Mouse (Mus musculus): ENCODE results near the gene Tmem253.

DNA sequence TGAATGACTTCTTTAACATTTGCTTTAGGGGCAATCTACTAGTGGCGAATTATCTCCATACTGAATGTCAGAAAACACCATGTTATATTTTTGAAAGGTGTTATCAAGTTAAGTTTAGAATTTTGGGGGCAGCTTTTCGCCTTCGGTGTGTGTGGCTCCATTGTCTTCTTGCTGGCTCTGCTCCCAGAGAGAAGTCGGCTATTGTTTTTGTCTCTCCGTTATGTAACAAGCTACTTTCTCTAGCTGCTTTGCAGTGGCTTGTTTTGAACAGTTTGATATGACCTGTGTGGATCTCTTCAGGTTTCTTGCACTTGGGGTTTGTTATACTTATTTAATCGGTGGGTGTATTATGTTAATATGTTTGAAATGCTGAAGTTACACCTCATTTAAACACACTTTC lies 28.0 kb downstream of the Tmem253 start:
- TF ChIP-seq CTCF (IDR thresholded peaks at IDR 0.05; ENCODE audit: borderline replicate concordance, extremely low read depth, insufficient read depth, insufficient read length) = no peak
- TF ChIP-seq POLR2A (IDR thresholded peaks at IDR 0.05; ENCODE audit: borderline replicate concordance, extremely low read depth, insufficient read depth, insufficient read length, poor library complexity, severe bottlenecking) = no peak

All from brain, embryonic 14.5 days (tissue).